Mouse (Mus musculus): ENCODE data around the gene Rab5c. TPM values are rescaled to one million over a fixed set of nuclear protein-coding genes. Genes with fewer than 3 reads are reported as not detected.

Rab5c gene
- polyA plus RNA-seq, 1 experiment from 2014 or later, result 378 TPM

- WGBS (ENCODE audit: missing documents), result 32% methylated on average over 5 of the region's 5 CpGs
- H3K4me3 ChIP-seq (ENCODE audit: inconsistent target), result peak overlapping the region; percentile 34
- no peaks in the 10 kb centered on the region for H3K36me3 ChIP-seq (ENCODE audit: inconsistent target)
- H3K79me2 ChIP-seq (ENCODE audit: inconsistent target), result peaks cover 43% of the 10 kb centered on the region
- H3K27ac ChIP-seq, result 0 out of 2 replicates have a peak overlapping the region, but pooled peaks have one; percentile 35
Measured at GRCm38 (mm10) chr11:100738749-100739148, 734 bp upstream of the Rab5c start.

- Histone ChIP-seq H3K4me3 (ENCODE audit: inconsistent target) (peak overlapping the region; percentile 100), H3K79me2 (ENCODE audit: inconsistent target) (peaks cover 58% of the 10 kb centered on the region), H3K27ac (peak overlapping the region; percentile 99), H3K36me3 (ENCODE audit: inconsistent target) (no peaks in the 10 kb centered on the region; the same call in 1 of the 2 replicates)
- under 1% methylated on average over 13 of the region's 13 CpGs for WGBS (ENCODE audit: missing documents)
Measured at GRCm38 (mm10) chr11:100737105-100737733, 796 bp downstream of the Rab5c start.

- H3K4me3 ChIP-seq (ENCODE audit: inconsistent target), result peak overlapping the region; percentile 100
- H3K36me3 ChIP-seq (ENCODE audit: inconsistent target), result no peaks in the 10 kb centered on the region; the same call in 1 of the 2 replicates
- 41% methylated on average over 4 of the region's 4 CpGs for WGBS (ENCODE audit: missing documents)
- H3K27ac ChIP-seq, result peak overlapping the region; percentile 99
- peaks cover 63% of the 10 kb centered on the region for H3K79me2 ChIP-seq (ENCODE audit: inconsistent target)
Measured at GRCm38 (mm10) chr11:100736746-100737080, 1.3 kb downstream of the Rab5c start.

GRCm38 (mm10) chr11:100735954-100736745 lies 1.9 kb downstream of the Rab5c start:
- Histone ChIP-seq H3K4me3 (ENCODE audit: inconsistent target) (peak overlapping the region; percentile 100), H3K79me2 (ENCODE audit: inconsistent target) (peaks cover 69% of the 10 kb centered on the region), H3K27ac (peak overlapping the region; percentile 99), H3K36me3 (ENCODE audit: inconsistent target) (no peaks in the 10 kb centered on the region; the same call in 1 of the 2 replicates)
- 13% methylated on average over 14 of the region's 14 CpGs for WGBS (ENCODE audit: missing documents)

- no peaks in the 10 kb centered on the region; the same call in 1 of the 2 replicates for H3K36me3 ChIP-seq (ENCODE audit: inconsistent target)
- WGBS (ENCODE audit: missing documents), result 57% methylated on average over 8 of the region's 9 CpGs
- H3K79me2 ChIP-seq (ENCODE audit: inconsistent target), result peaks cover 77% of the 10 kb centered on the region
- peak overlapping the region; percentile 100 for H3K4me3 ChIP-seq (ENCODE audit: inconsistent target)
- H3K27ac ChIP-seq, result peak overlapping the region; percentile 99
Measured at GRCm38 (mm10) chr11:100735134-100735865, 2.7 kb downstream of the Rab5c start.

- Histone ChIP-seq H3K36me3 (ENCODE audit: inconsistent target) (peaks cover 13% of the 10 kb centered on the region; the same call in 1 of the 2 replicates), H3K4me3 (ENCODE audit: inconsistent target) (no peak overlapping the region), H3K79me2 (ENCODE audit: inconsistent target) (peaks cover 100% of the 10 kb centered on the region), H3K27ac (peak overlapping the region; percentile 56)
- 77% methylated on average over 6 of the region's 6 CpGs for WGBS (ENCODE audit: missing documents)
Measured at GRCm38 (mm10) chr11:100730477-100731205, 7.4 kb downstream of the Rab5c start.

- H3K36me3 ChIP-seq (ENCODE audit: inconsistent target), result peaks cover 13% of the 10 kb centered on the region; the same call in 1 of the 2 replicates
- H3K27ac ChIP-seq, result no peak overlapping the region
- no peak overlapping the region for H3K4me3 ChIP-seq (ENCODE audit: inconsistent target)
- 19% methylated on average over 4 of the region's 4 CpGs for WGBS (ENCODE audit: missing documents)
- H3K79me2 ChIP-seq (ENCODE audit: inconsistent target), result peaks cover 100% of the 10 kb centered on the region
Measured at GRCm38 (mm10) chr11:100729976-100730375, 8.0 kb downstream of the Rab5c start.

- H3K36me3 ChIP-seq (ENCODE audit: inconsistent target), result peaks cover 13% of the 10 kb centered on the region; the same call in 1 of the 2 replicates
- peaks cover 100% of the 10 kb centered on the region for H3K79me2 ChIP-seq (ENCODE audit: inconsistent target)
- 95% methylated on average over 6 of the region's 6 CpGs for WGBS (ENCODE audit: missing documents)
Measured at GRCm38 (mm10) chr11:100728601-100729000, 9.4 kb downstream of the Rab5c start.

GRCm38 (mm10) chr11:100727201-100727600 lies 10.8 kb downstream of the Rab5c start:
- Histone ChIP-seq H3K36me3 (ENCODE audit: inconsistent target) (peaks cover 13% of the 10 kb centered on the region; the same call in 1 of the 2 replicates), H3K4me3 (ENCODE audit: inconsistent target) (no peak overlapping the region), H3K79me2 (ENCODE audit: inconsistent target) (peaks cover 100% of the 10 kb centered on the region), H3K27ac (no peak overlapping the region)
- WGBS (ENCODE audit: missing documents), result 100% methylated on average over 3 of the region's 3 CpGs

More at GRCm38 (mm10) chr11:100728601-100729000, 9.4 kb downstream of the Rab5c start:
- H3K4me3 ChIP-seq (ENCODE audit: inconsistent target), result no peak overlapping the region
- H3K27ac ChIP-seq, result no peak overlapping the region

GRCm38 (mm10) chr11:100724919-100725512 lies 13.0 kb downstream of the Rab5c start:
- Histone ChIP-seq H3K4me3 (ENCODE audit: inconsistent target) (no peak overlapping the region), H3K27ac (peak overlapping the region; percentile 88), H3K36me3 (ENCODE audit: inconsistent target) (peaks cover 13% of the 10 kb centered on the region; the same call in 1 of the 2 replicates), H3K79me2 (ENCODE audit: inconsistent target) (peaks cover 100% of the 10 kb centered on the region)
- WGBS (ENCODE audit: missing documents), result 28% methylated on average over 5 of the region's 5 CpGs

GRCm38 (mm10) chr11:100722493-100723028 lies 15.5 kb downstream of the Rab5c start:
- Histone ChIP-seq H3K4me3 (ENCODE audit: inconsistent target) (no peak overlapping the region), H3K79me2 (ENCODE audit: inconsistent target) (peaks cover 96% of the 10 kb centered on the region), H3K27ac (peak overlapping the region; percentile 94), H3K36me3 (ENCODE audit: inconsistent target) (peaks cover 9% of the 10 kb centered on the region)
- WGBS (ENCODE audit: missing documents), result 47% methylated on average over 2 of the region's 2 CpGs

GRCm38 (mm10) chr11:100721776-100722492 lies 16.1 kb downstream of the Rab5c start:
- Histone ChIP-seq H3K36me3 (ENCODE audit: inconsistent target) (peaks cover 15% of the 10 kb centered on the region), H3K27ac (peak overlapping the region; percentile 94), H3K79me2 (ENCODE audit: inconsistent target) (peaks cover 96% of the 10 kb centered on the region), H3K4me3 (ENCODE audit: inconsistent target) (no peak overlapping the region)
- 27% methylated on average over 8 of the region's 8 CpGs for WGBS (ENCODE audit: missing documents)

GRCm38 (mm10) chr11:100721254-100721653 lies 16.8 kb downstream of the Rab5c start:
- H3K4me3 ChIP-seq (ENCODE audit: inconsistent target), result no peak overlapping the region
- H3K79me2 ChIP-seq (ENCODE audit: inconsistent target), result peaks cover 96% of the 10 kb centered on the region
- peaks cover 22% of the 10 kb centered on the region for H3K36me3 ChIP-seq (ENCODE audit: inconsistent target)
- WGBS (ENCODE audit: missing documents), result 2% methylated on average over 4 of the region's 4 CpGs
- peak overlapping the region; percentile 94 for H3K27ac ChIP-seq

All from macrophage (primary cell).